Mouse (Mus musculus): Measurements from ENCODE around the gene Fev. TPM values are rescaled to one million over a fixed set of nuclear protein-coding genes. Genes with fewer than 3 reads are reported as not detected.

Fev gene
- polyA plus RNA-seq, 1 experiment = not detected

GRCm38 (mm10) chr1:74859223-74859984 is 25.8 kb downstream of the Fev start:
- Histone ChIP-seq H3K27me3 (ENCODE audit: control insufficient read depth, insufficient read depth, low read length, poor library complexity, severe bottlenecking) (peaks cover 15% of the 10 kb centered on the region), H3K4me1 (ENCODE audit: control insufficient read depth, insufficient read depth, low read length) (peaks cover 5% of the 10 kb centered on the region), H3K9ac (ENCODE audit: low read depth, poor library complexity, severe bottlenecking) (0 out of 2 replicates have a peak overlapping the region, but pooled peaks have one; percentile 26), H3K4me3 (ENCODE audit: low read depth, low read length) (no peak overlapping the region), H3K27ac (ENCODE audit: insufficient read depth, low read length) (no peak overlapping the region), H3K9me3 (replicated peaks; ENCODE audit: control insufficient read depth, insufficient read depth, low read length, poor library complexity, severe bottlenecking) (no peaks in the 10 kb centered on the region), H3K36me3 (ENCODE audit: control insufficient read depth, insufficient read depth, low read length, poor library complexity, severe bottlenecking) (no peaks in the 10 kb centered on the region)
- TF ChIP-seq CTCF (IDR thresholded peaks at IDR 0.05; ENCODE audit: low read depth, low read length) (no peak), POLR2A (IDR thresholded peaks at IDR 0.05; ENCODE audit: insufficient read depth, low read length) (no peak), EP300 (IDR thresholded peaks at IDR 0.05; ENCODE audit: insufficient read depth, low read depth, low read length) (no peak)

GRCm38 (mm10) chr1:74858805-74859204 is 26.4 kb downstream of the Fev start:
- Histone ChIP-seq H3K4me1 (ENCODE audit: control insufficient read depth, insufficient read depth, low read length) (peaks cover 5% of the 10 kb centered on the region), H3K27me3 (ENCODE audit: control insufficient read depth, insufficient read depth, low read length, poor library complexity, severe bottlenecking) (peaks cover 15% of the 10 kb centered on the region), H3K9ac (ENCODE audit: low read depth, poor library complexity, severe bottlenecking) (0 out of 2 replicates have a peak overlapping the region, but pooled peaks have one; percentile 26), H3K9me3 (replicated peaks; ENCODE audit: control insufficient read depth, insufficient read depth, low read length, poor library complexity, severe bottlenecking) (no peaks in the 10 kb centered on the region), H3K36me3 (ENCODE audit: control insufficient read depth, insufficient read depth, low read length, poor library complexity, severe bottlenecking) (no peaks in the 10 kb centered on the region), H3K27ac (ENCODE audit: insufficient read depth, low read length) (no peak overlapping the region), H3K4me3 (ENCODE audit: low read depth, low read length) (peak overlapping the region; percentile 63)
- TF ChIP-seq POLR2A (IDR thresholded peaks at IDR 0.05; ENCODE audit: insufficient read depth, low read length) = no peak
- no peak for TF ChIP-seq EP300 (IDR thresholded peaks at IDR 0.05; ENCODE audit: insufficient read depth, low read depth, low read length)

- Histone ChIP-seq H3K4me1 (ENCODE audit: control insufficient read depth, insufficient read depth, low read length) (peaks cover 5% of the 10 kb centered on the region), H3K27me3 (ENCODE audit: control insufficient read depth, insufficient read depth, low read length, poor library complexity, severe bottlenecking) (peaks cover 15% of the 10 kb centered on the region), H3K36me3 (ENCODE audit: control insufficient read depth, insufficient read depth, low read length, poor library complexity, severe bottlenecking) (no peaks in the 10 kb centered on the region), H3K4me3 (ENCODE audit: low read depth, low read length) (peak overlapping the region; percentile 82), H3K9ac (ENCODE audit: low read depth, poor library complexity, severe bottlenecking) (no peak overlapping the region), H3K9me3 (replicated peaks; ENCODE audit: control insufficient read depth, insufficient read depth, low read length, poor library complexity, severe bottlenecking) (no peaks in the 10 kb centered on the region), H3K27ac (ENCODE audit: insufficient read depth, low read length) (no peak overlapping the region)
- TF ChIP-seq POLR2A (IDR thresholded peaks at IDR 0.05; ENCODE audit: insufficient read depth, low read length) = no peak
- TF ChIP-seq CTCF (IDR thresholded peaks at IDR 0.05; ENCODE audit: low read depth, low read length) = no peak
- no peak for TF ChIP-seq EP300 (IDR thresholded peaks at IDR 0.05; ENCODE audit: insufficient read depth, low read depth, low read length)
Observed at GRCm38 (mm10) chr1:74858171-74858719, 27.0 kb downstream of the Fev start.

- Histone ChIP-seq H3K27ac (ENCODE audit: insufficient read depth, low read length) (no peak overlapping the region), H3K4me1 (ENCODE audit: control insufficient read depth, insufficient read depth, low read length) (peaks cover 5% of the 10 kb centered on the region)
Observed at GRCm38 (mm10) chr1:74857677-74858076, 27.5 kb downstream of the Fev start.

DNA sequence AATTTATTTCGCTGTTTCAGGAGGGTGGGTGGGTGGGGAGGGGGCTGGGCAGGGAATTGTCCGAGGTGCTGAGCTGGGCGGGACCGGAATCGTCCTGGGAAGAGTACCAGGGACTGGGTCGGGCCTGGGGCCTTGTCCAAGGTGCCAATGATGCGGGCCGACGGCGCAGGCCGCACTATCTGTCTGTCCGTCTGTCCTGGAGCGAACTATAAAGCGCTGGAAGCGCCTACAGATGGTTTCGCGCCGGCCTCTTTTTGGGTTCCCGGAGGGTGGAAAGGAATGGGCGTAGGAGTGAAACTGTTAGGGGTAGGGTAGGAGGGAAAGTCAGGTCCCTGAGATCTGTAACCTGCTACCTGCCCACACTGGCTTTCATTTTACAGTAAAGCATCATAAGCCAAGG is 28.0 kb downstream of the Fev start:
- Histone ChIP-seq H3K36me3 (ENCODE audit: control insufficient read depth, insufficient read depth, low read length, poor library complexity, severe bottlenecking) (no peaks in the 10 kb centered on the region), H3K27ac (ENCODE audit: insufficient read depth, low read length) (no peak overlapping the region), H3K4me3 (ENCODE audit: low read depth, low read length) (no peak overlapping the region), H3K9ac (ENCODE audit: low read depth, poor library complexity, severe bottlenecking) (no peak overlapping the region), H3K27me3 (ENCODE audit: control insufficient read depth, insufficient read depth, low read length, poor library complexity, severe bottlenecking) (peaks cover 15% of the 10 kb centered on the region), H3K4me1 (ENCODE audit: control insufficient read depth, insufficient read depth, low read length) (peaks cover 5% of the 10 kb centered on the region), H3K9me3 (replicated peaks; ENCODE audit: control insufficient read depth, insufficient read depth, low read length, poor library complexity, severe bottlenecking) (no peaks in the 10 kb centered on the region)
- TF ChIP-seq POLR2A (IDR thresholded peaks at IDR 0.05; ENCODE audit: insufficient read depth, low read length) (no peak), EP300 (IDR thresholded peaks at IDR 0.05; ENCODE audit: insufficient read depth, low read depth, low read length) (no peak)

More at GRCm38 (mm10) chr1:74857677-74858076, 27.5 kb downstream of the Fev start:
- H3K27me3 ChIP-seq (ENCODE audit: control insufficient read depth, insufficient read depth, low read length, poor library complexity, severe bottlenecking) = peaks cover 15% of the 10 kb centered on the region
- H3K4me3 ChIP-seq (ENCODE audit: low read depth, low read length) = no peak overlapping the region; the same call in 1 of the 2 replicates
- no peak overlapping the region for H3K9ac ChIP-seq (ENCODE audit: low read depth, poor library complexity, severe bottlenecking)
- no peaks in the 10 kb centered on the region for H3K9me3 ChIP-seq (replicated peaks; ENCODE audit: control insufficient read depth, insufficient read depth, low read length, poor library complexity, severe bottlenecking)
- H3K36me3 ChIP-seq (ENCODE audit: control insufficient read depth, insufficient read depth, low read length, poor library complexity, severe bottlenecking) = no peaks in the 10 kb centered on the region
- TF ChIP-seq POLR2A (IDR thresholded peaks at IDR 0.05; ENCODE audit: insufficient read depth, low read length) (no peak), EP300 (IDR thresholded peaks at IDR 0.05; ENCODE audit: insufficient read depth, low read depth, low read length) (no peak), CTCF (IDR thresholded peaks at IDR 0.05; ENCODE audit: low read depth, low read length) (no peak)

DNA sequence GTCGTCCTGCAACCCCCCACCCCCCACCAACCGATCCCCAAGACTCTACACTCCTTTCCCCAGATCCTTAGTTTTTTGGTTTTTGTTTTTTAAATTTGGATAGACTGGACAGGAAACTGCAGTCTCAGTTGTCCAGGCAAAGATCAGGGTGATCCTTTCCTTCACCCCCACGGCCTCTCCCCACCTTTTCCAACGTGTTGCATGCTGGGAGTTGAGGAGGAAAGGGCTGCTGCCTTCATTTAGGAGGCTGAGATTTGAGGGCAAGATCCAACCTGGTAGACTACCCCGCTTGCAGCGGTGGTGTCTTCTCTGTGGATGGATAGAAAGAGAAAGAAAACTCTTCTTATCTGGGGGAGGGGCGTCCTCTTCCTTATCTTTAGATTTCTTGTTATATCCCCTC is 28.4 kb downstream of the Fev start:
- peaks cover 15% of the 10 kb centered on the region for H3K27me3 ChIP-seq (ENCODE audit: control insufficient read depth, insufficient read depth, low read length, poor library complexity, severe bottlenecking)
- H3K9ac ChIP-seq (ENCODE audit: low read depth, poor library complexity, severe bottlenecking) = no peak overlapping the region
- H3K9me3 ChIP-seq (replicated peaks; ENCODE audit: control insufficient read depth, insufficient read depth, low read length, poor library complexity, severe bottlenecking) = no peaks in the 10 kb centered on the region
- no peaks in the 10 kb centered on the region for H3K36me3 ChIP-seq (ENCODE audit: control insufficient read depth, insufficient read depth, low read length, poor library complexity, severe bottlenecking)
- H3K4me1 ChIP-seq (ENCODE audit: control insufficient read depth, insufficient read depth, low read length) = peaks cover 5% of the 10 kb centered on the region
- H3K4me3 ChIP-seq (ENCODE audit: low read depth, low read length) = peak overlapping the region; percentile 6; the same call in 1 of the 2 replicates
- TF ChIP-seq POLR2A (IDR thresholded peaks at IDR 0.05; ENCODE audit: insufficient read depth, low read length) (no peak), CTCF (IDR thresholded peaks at IDR 0.05; ENCODE audit: low read depth, low read length) (no peak), EP300 (IDR thresholded peaks at IDR 0.05; ENCODE audit: insufficient read depth, low read depth, low read length) (no peak)
- H3K27ac ChIP-seq (ENCODE audit: insufficient read depth, low read length) = no peak overlapping the region

Data from ES-Bruce4 (cell line).